Mouse (Mus musculus) right cerebral cortex, adult 18-20 months (tissue): ENCODE results near the gene Utp20.
"Not testable (repeated sequence)": the region's sequence is repeated elsewhere in the genome, so short reads cannot be mapped to it uniquely, and the experiment has no call there.

Source experiments
- DNase-seq: peaks from one replicate; pipeline ENCODE4 v3.0.0; 2022; ENCODE audit warnings: mixed read lengths

Utp20 gene

DNA sequence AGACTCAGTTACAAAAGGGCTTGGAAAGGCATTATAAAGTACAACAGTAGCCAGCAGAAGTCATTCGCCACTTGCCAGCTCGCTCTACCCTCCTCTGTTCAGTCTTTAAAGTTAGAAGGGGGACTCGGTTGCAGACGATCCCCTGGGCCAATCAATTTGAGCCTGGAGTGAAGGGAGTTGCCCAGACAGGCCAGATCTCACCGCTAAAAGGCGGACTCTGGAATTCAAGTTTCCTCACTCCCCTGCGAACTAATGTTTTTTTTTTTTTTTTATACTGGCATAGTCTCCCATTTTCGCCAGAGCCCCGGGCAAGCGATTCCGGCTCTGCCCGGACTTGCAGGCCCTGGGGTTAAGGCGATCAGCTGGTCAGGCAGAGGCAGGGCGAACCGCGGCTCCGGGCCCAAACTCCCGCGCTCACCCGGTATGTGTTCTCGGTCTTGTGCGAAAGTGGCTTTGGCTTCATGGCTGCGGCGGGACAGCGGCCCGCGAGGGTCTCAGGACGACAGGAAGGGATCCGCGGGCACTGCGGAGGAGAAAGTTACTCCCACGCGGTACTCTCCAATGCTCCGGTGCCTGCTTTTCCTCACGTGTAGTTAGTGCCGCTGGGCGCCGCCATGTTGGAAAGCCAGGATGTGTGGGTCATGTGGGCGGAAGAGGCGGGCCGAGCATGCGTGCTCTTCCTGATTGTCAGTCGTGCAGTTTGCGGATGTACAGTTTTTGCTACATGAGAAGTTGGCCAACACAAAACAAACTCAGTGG, at the start of gene Utp20:
Gene Utp20 (minus strand): TSS at position 617 of the 759 bp plus-strand sequence.
- DNase-seq = peak; percentile 87

GRCm38 (mm10) chr10:88874870-88875269, 48.3 kb upstream of the Utp20 start:
- DNase-seq = no peak

DNA sequence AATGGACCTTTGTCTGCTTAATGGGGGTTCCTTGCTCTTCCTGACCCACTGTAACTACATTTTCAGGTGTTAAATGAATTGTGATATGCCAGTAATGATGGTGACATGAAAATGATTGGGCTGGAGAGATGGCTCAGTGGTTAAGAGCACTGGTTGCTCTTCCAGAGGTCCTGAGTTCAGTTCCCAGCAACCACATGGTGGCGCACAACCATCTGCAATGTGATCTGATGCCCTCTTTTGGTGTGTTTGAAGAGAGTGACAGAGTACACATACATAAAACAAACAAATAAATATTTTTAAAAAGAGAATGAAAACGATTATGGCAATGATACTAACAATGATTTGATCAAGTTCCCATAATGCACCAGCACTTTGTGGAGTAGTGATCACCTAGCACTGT, 39.4 kb upstream of the Utp20 start:
- no peak for DNase-seq

DNA sequence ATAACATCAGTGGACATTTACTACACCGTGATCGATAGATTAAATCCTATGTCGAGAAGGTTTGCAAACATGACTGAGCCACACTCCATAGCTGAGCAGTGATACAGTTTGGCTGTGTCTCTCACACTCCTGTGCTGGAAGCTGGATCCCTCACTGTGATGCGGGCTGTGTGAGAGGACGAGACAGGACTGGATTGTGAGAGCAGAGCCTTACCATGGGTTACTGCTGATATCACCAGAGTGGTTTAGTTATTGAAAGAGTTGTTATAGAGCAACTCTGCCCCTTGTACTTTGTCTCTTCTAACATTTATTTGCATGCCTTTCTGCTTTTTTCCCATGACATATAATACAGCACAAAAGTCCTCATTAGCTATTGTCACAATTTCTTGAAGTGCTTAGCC, 35.7 kb upstream of the Utp20 start:
- DNase-seq = no peak

DNA sequence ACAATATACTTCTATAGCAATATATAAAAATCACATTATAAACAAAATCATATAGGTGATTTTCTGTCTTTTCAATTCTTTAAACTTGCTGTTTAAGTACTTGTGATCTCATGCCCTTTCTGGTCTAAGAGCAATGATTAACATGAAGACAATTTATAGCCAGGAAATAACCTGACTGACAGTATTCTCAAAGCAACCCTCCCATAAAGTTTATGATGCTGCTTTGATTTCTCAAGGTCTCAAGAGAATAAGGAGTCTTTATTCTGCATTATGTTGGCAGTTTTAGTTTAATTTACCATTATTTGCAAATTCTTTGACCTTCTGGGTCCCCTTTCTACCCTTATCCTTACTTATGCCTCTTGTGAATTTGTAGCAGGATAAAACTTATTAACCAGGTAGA, 34.8 kb upstream of the Utp20 start:
- DNase-seq = no peak

DNA sequence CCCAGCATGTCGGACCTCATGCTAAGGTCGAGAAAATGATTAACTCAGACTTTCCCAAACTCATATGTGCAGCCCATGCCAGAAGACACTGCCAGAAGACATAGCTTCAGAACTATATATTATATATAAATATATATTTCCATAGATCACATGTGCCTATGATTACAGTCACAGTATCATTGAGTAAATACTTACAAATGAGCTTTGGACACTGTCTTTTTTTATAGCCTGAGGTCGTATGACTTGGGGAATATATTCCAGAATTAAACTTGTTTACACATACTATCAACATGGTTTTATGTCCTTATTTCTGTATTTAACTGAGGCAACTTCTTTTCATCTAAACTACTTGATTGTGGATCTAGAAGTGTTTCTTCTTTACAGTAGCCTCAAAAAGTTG, 34.3 kb upstream of the Utp20 start:
- no peak for DNase-seq

DNA sequence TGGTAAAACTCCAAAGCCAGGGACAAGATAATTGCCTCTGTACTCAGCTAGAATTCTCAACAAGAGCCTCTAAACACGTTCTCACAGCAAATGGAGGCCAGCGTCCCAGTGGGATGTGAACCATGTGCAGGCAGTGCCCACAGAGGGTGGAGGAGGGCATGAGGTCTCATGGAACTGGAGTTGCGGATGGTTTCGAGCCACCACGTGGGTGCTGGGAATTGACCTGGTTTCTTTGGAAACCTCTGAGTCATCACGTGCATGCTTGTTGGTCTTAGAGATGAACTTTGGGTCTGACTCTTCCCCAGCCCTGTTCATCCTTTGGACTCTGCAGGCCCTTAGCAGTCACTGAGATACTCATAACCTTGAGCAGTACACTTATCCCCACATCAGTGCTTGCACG, 26.7 kb upstream of the Utp20 start:
- DNase-seq = no peak

DNA sequence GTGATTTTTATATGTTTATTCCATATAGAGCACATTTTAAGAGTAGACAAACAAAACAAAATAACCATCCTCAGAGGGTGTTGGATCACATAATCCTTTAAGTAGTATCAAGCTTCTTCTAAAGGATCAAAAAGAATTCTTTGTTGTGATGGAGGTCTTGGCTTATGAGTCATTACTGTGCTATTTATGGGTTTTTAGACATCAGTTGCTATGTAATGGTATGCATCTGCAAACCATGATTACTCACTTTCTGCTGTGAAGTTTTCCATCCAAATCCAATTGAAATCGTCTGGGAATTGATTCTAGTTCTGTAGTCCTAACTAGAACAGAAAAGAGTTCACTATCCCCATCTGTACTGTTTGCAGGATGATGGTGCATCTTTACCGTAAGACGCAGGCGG, 23.4 kb upstream of the Utp20 start:
- DNase-seq = no peak

DNA sequence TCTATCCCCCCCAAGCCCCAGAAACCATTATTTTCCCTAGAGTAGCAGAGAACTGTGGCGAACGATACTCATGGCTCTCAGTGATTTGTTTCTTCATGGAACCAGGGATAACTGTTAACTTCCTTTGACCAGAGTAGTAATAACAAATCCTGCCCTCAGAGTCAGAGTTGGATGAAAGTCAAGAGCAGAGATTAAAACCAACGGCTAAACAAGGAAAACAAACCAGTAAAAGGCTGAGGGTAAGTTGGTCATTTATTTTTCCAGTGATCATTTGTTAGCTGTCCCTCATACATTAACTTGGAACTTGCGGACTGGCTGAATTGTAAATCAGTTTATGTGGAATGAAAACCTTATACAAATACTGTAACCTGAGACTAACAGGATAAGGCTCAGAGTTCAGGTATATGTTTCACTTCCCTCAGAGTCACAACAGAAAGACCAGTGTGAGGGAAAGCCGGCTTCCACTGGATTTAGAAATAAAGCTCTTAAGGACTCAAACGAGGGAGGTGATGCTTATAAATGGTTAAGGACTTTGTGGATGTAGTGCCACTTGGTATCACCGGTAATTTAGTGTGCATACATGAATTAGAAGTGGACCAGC, 22.4 kb upstream of the Utp20 start:
- no peak for DNase-seq

GRCm38 (mm10) chr10:88834227-88834626, 7.6 kb upstream of the Utp20 start:
- DNase-seq = no peak

GRCm38 (mm10) chr10:88828361-88828760, 1.8 kb upstream of the Utp20 start:
- no peak for DNase-seq

GRCm38 (mm10) chr10:88827596-88827995, 992 bp upstream of the Utp20 start:
- DNase-seq = no peak

DNA sequence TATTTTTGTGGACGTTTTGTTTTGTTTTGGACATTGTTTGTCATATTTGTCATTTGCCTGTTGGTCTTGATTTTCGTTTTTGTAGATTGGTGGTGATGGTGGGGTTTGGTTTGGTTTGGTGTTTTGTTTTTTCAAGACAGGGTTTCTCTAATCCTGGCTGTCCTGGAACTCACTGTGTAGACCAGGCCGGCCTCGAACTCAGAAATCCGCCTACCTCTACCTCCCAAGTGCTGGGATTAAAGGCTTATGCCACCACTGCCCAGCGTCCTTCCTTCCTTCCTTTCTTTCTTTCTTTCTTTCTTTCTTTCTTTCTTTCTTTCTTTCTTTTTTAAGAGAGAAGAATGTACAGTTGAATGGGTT, 323 bp upstream of the Utp20 start:
- DNase-seq = not testable (repeated sequence)

GRCm38 (mm10) chr10:88817335-88817734, 9.3 kb downstream of the Utp20 start:
- peak; percentile 41 for DNase-seq

DNA sequence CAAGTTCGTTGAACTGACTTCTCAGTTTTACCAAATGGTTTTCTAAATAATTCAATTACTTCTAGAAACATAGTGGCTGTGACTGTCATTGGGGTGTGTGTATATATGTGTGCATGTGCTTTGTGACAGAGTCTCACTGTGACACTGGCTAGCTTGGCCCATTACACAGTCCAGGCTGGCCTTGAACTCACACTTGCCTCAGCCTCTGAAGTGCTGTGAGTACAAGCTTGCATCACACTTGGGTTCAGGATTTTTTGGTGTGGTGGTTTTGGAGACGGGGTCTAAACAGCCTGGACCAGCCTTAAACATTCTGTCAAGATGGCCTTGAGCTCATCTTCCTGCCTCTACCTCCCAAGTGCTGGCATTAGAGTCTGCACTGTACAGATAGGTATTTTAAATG, 11.3 kb downstream of the Utp20 start:
- no peak for DNase-seq

GRCm38 (mm10) chr10:88811704-88812103, 14.9 kb downstream of the Utp20 start:
- no peak for DNase-seq

GRCm38 (mm10) chr10:88802236-88802635, 24.4 kb downstream of the Utp20 start:
- no peak for DNase-seq

DNA sequence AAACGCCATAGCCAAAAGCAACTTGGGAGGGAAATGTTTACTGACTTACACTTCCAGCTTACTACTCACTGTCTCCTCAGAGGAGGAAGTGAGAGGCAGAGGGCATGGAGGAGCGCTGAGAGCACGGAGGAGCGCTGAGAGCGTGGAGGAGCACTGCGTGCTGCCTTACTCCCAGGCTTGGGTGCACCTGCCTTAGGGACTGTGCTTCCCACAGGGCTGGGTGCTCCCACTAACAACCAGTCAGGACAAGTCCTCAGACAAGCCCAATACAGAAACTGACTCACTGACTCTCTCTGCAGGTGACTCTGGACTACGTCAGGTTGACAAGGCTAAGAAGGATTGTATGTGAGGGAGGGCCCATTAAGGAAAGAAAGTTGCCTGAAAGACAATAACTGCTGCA, 27.2 kb downstream of the Utp20 start:
- DNase-seq = no peak

DNA sequence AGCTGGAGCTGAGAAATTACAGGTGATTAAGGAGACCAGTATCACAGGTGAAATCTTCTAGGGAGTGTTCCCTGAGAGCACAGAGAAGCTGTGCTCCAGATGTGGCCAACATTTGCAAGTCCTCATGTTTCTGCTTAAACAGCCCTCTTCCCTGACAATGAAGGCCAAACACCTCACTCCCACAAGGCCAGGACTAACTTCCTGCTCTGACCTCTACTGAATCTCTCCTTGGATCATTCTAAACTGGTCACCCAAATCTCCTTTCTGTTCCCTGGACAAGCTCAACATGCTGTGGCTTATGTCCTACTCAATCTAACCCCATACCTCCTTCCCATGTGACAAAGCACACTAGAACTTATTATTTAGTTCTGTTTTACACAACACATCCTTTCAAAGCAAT, 29.2 kb downstream of the Utp20 start:
- no peak for DNase-seq

- no peak for DNase-seq
These were observed 29.7 kb downstream of the Utp20 start for GRCm38 (mm10) chr10:88796939-88797338.

DNA sequence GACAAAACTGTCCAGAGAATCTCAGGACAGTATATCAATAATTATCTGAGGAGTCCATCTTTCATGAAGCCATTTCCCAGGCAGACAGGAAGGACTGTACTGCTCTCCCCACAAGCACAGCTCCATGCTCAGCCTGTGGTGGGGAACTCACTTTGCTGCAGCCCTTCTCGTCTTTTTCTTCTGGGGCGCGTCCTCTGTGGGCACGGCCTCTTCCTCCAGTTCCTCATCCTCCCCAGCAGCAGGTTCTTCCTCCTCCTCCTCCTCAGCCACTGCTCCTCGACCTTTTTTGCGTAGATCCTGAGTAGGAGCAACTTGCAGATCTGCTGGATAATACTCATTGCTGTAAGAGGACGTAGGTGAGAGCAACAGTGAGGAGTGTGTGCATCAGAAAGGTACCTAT, 31.4 kb downstream of the Utp20 start:
- DNase-seq = no peak

DNA sequence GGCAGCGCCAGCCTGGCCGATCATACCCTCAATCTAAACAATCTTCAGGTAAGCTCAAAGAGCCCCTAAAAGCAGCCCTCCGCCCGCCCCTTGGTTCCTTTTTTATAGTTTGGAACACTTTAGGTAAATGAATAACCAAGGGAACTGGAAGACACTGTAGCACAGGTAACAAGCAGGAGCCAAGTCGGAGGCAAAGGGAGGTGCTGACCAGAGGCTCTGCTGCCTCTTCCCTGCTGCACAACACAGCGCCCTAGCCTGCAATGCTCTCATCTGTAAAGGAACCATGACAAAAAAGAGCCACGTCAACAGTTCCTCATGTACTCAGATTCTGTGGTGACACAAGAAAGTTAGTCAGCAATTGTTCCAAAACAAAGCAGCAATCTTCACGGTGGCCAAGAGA, 32.0 kb downstream of the Utp20 start:
- DNase-seq = no peak

- DNase-seq = no peak
These were observed 32.9 kb downstream of the Utp20 start for GRCm38 (mm10) chr10:88793671-88794070.

- no peak for DNase-seq
These were observed 42.1 kb downstream of the Utp20 start for GRCm38 (mm10) chr10:88784513-88784931.

- no peak for DNase-seq
These were observed 42.7 kb downstream of the Utp20 start for GRCm38 (mm10) chr10:88783941-88784340.
